Mouse (Mus musculus): Measurements from ENCODE around the gene 9430015G10Rik.
A peak's percentile ranks its signal among the peaks of the same experiment; 100 is the strongest.

9430015G10Rik gene

DNA sequence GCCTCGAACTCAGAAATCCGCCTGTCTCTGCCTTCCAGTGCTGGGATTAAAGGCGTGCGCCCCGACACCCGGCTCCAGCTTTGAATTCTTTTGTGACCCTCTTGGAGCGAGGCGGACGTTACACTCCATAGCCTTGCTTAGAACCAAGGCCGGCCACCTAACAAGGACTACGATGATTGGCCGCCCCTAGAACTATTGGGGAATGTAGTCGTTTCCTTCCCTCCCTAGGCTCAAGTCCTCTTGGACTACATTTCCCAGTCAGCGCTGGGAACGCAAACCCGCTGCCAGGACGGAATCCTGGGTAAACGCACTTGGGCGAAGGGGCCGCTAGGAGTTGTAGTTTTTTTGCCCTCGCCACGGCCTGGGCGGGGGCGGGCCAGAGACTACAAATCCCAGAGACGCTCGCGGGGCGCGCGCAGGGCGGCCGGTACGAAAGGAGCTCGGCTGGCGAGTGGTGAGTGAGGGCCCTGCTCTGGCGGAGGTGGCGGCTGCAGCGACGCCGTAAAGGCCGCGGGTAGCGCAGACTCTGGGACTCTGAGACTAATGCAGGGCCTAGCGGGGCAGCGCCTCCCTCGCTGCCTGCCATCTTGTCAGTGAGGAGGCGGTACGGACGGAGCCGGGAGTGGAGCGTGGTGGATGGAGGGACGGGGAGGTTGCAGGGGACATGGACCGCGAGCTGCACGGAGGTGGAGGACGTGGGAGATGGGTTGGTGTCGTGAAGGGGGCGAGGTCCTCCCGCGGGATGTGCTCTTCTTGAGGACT, at the start of gene 9430015G10Rik:
Gene 9430015G10Rik, plus strand, starts transcription at position 413 of the 762 bp plus-strand sequence.
- peak; percentile 96 to 97 for DNase-seq

DNA sequence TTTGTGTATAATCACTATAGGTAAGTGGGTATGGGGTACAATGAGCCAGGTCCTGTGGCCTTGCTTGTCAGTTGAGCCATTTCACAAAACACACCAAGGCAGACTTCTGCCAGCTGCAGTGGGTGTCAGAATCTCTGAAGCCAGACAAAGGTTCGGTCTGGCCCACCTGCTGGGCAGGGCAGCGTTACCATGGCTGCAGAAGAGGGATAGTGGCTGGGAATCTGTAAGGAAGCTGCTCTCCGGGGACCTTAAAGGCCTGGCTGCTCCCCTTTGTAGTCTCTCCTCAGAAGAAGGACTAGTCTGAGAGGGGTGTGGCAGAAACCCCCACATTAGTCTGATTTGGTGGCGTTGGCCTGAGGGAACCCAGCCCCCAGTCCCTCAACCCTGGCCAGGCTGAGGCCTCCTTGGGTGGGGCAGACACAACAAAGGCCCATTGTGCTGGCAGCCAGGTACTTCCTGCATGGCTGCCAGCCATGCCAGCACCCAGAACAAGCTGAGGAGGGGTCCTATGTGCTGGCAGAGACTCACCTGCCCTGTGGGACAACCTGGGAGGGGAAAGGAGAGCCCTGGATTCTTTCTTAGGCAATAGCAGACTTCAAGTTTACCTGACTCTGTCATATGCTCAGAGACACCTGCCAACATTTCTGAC, 45.8 kb upstream of the 9430015G10Rik start:
- DNase-seq = no peak

DNA sequence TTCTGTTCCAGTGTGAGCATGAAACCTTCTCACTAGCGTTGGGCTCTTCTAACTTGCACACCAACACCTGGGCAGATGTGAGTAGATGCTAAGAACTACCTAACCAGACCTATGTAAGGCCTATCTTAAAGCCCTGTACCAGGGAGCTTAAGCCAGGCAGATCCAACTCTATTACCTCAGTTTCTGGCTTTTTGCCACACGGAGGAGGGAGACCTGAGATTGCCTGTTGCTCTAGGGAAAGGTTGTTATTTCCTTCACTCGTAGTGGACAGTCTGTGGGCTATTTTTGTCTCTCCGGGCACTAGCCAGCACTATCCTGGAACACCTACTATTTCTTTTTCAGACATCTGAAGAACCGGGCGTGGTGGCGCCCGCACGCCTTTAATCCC, 45.3 kb upstream of the 9430015G10Rik start:
- DNase-seq = no peak

DNA sequence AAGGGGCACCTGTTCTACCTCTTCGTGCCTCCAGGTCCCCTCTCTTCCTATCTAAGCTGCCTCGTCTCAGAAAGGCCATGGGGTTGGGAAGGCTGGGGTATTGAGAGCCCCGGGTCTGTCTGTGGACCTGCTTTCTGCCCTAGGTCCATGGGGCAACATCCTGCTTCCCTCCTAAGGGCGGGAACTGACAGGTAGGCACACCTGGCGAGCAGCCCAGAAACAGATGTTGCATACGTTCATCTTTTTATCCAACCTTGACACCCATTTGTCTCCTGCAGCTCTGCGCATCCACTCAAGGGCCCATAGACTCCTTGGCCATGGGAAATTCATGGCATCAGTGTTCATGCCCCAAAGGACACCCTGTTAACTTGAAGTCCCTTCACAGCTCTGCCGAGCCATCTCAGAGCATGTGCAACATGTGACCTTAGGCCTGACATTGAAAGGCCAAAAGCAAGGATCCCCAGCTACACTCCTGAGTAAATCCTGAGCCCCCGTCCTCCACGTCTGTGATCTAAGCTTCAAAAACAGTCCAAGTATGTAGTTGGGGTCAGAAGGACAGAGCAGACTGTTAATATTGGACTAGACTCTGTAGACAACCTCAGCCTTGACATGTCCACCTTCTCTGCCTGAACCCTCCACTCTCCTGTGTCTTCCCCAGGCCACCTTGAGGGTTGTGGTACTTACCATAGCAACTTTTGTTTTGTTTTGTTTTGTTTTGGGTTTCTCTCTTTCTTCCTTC, 44.5 kb upstream of the 9430015G10Rik start:
- DNase-seq = no peak

DNA sequence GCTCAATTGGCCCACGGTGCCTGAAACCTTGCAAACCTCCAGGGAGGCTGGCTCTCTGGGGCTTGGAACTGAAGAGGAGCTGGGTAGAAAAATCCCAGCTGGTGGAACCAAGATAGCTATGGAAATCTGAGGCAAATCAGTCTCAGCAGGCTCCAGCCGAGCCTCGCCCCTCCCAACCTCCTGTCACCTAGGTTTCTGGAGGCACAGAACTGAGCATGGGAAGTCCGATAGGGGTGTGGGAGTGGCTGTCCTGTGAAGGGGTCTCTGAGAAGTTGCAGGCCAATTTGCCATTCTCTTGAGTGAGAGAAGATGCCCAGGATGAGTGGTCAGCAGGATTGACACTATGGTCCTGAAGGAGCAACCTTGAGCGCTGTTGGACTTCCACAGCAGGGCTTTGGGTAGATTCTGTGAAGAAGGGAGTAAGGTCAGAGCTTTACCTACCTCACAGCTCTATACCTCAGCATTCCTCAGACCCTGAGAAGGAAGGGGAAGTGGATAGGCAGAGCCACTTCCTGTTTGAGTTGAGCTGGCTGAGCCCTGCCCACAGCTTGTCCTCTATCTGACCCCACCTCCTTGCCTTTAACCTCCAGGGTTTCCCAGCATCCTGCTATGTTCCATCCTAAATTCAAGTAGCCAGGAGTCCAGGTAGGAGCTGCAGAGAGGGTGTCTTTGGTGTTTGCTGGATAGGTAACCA, 42.4 kb upstream of the 9430015G10Rik start:
- DNase-seq = no peak

DNA sequence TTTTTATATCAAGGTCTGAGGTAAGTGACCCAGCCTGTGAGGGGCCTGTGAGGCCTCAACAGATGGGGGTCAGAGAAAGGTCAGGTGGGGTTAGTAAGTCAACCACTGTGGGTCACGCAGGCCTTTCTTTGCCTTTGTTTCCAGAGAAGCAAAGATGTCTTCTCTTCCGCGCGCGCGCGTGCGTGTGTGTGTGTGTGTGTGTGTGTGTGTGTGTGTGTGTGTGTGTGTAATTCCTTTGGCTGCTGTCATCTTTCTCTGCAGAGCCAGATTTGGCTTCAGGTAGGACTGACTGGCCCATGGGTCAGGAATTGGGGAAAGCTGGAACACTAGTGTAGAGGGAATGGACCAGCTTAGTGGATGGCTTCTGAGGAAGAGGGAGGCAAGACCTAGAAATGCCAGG, 40.1 kb upstream of the 9430015G10Rik start:
- no peak for DNase-seq

DNA sequence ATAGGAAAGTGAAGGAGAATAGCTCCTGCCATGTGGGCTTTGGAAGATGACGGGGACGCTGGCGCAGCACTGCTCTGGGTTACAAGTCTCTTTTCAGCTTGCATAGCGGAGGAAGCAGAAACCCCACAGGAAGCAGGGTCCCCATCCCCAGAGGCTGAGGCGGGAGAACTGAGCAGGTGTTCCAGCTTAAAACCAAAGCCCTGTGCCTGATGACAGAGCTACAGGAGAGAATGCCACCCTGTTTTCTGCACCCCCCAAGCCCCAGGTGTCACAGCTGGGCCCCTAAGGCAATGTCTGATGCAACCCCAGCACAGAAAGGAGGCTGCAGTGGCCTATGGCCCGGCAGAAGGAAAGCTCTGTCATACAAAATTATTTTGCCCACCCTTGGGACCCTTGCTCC, 39.5 kb upstream of the 9430015G10Rik start:
- DNase-seq = peak; percentile 73 to 85

DNA sequence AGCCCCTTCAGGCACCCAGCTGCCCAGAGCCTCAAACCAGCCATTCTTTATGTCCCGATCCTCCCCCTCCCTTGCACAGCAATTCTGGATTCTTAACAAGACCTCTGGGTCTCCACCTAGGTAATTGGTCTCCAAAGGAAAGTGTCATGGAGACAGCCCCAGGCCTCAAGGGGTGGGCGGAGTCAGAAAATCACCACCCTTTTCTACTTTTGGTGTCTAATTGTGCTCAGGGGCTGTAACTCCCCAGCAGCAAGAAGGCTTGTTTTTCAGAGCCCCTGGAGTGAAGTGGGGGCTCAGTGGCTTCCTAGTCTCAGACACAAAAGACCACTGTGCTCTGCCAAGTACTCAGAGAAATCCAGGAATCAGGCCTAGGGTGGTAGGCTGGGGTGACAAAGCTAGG, 39.1 kb upstream of the 9430015G10Rik start:
- no peak for DNase-seq

DNA sequence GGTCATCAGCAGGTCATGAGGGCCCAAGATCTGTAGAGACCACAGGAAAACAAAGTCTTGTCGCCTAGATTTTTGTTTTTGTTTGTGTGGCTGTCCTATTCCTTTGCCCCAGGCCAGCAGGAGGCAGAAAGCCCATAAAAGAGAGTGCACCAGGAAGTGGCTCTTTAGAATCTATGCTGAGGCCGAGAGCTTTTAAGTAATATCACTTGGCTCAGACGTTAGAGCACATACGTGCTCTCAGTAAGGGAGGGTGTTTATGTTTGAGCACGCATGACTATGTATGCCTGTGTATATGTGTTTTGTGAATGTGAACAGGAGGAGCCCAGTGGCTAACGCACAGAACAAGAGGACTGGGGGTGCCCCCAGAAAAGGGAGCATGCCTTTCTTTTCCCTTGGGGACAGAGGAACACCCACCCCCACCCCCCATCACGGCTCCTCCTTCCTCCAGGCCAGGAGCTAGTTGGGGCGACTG, 32.8 kb upstream of the 9430015G10Rik start:
- peak in 1 of 2 experiments; percentile 29 for DNase-seq

DNA sequence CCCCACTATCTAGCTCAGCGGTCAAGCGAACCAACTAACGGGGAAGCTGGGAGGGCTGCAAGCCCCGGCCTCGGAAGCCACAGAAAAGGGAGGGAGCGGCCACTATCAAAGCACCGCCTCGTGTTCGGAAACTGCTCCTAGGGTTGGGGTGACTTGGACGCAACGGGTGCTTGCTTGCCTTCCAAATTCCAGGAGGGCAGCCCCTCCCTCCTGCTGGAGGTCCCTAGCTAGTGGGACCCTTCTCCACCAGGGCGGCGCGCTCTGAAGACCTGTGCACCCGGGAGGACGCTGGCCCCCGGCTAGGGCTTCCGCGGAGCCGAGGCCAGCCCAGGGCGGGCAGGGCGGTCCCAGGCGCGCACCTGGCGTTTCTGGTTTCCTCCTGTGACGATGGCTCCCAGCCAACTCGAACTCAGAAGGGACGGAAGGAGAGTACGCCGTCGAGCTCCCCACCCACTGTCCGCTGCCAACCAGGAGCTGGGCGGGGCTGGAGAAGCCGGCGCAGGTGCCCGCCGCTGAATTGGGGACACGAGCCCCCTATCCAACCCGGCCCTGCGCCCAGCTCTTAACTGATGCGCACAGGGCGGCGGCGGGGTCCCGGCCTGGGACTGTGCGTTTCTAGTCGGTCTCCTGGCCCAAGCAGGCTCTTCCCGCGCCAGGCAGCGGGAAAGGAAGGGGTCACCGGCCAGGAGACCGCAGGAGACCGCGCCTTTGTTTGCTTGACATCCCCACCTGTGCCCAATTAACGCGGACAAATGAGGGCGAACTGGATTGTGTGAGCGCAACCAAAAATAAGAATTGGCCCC, 32.1 kb upstream of the 9430015G10Rik start:
- peak; percentile 77 to 82 for DNase-seq

DNA sequence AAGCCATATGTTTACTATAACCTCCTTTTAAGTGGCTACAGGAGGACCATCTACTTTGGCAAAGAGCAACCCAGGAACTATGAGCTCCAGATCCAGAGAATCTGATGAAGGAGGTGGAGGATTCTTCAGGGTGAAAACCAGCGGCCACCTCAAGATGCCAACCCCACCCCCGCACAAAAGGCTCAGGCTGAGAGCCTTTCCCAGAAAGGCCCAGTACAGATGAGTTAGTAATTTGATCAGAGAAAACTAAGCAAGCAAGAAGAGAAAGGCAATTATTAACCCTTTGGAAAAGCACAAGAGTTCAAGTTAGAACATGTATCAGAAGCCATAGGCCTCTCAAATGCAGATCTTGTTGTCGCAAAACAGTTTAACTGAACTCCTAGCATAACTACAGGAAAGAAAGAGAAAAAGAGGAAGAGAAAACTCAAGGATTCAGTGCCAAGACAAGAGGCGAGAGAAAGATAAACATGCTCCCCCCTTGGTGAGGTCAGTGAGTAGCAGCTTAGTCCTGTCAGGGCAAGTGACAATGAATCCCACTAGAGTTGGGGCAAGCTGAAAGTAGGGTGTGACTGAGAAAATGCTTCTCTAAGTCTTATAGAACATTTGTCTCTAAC, 27.1 kb upstream of the 9430015G10Rik start:
- no peak for DNase-seq

DNA sequence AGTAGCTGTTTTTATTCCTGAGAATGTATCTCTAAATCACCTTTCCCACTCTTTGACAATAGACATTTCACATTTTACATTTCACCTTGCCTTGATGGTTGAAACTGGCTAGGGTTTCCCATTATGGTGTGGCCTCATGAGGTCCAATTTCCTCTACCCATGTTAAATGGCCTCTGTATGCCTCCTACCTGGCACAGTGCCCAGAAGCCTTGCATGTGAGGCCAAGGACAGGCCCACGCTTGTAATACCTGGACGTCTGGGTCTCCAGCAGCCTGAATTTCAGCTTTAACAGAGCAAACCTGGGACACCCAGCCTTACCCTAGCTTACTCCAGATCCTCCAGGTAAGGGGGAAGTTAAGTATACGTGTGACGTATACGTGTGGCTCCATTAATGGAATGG, 26.4 kb upstream of the 9430015G10Rik start:
- DNase-seq = no peak

DNA sequence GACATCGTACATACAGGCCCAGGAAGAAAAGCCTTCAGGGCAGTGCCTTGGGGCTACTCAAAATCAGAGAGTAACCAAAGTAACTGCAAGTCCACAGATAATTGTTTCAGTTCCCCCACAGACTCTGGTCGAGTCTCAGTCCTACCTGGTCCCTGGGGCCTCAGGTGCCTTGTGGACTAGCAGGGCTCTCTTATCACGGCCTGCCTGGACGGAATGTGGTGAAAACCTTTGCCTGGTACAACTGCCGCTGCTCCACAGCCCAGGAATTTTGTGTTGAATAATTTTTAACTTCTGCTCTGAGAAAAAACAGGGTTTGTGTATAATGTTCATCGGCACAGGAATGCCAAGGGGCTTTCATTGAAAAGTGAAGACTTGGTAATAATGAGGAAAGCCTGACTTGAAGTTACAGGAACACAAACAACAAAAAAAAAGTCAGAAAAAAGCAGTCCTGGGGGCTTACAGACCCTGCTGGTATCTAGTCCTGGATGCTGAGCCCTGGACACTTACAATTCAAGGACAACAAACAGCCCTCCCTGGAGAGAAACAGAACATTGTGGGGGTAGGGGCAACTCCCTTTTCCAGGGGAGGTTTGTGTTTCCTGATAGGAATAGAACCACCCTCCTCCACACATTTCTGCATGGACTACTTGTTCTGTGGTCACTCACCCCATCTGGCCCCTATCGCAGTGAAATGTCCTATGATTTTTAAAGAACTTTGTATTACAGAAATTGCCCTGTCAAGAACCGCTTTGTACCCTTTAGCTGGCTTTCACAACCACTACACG, 25.5 kb upstream of the 9430015G10Rik start:
- no peak for DNase-seq

DNA sequence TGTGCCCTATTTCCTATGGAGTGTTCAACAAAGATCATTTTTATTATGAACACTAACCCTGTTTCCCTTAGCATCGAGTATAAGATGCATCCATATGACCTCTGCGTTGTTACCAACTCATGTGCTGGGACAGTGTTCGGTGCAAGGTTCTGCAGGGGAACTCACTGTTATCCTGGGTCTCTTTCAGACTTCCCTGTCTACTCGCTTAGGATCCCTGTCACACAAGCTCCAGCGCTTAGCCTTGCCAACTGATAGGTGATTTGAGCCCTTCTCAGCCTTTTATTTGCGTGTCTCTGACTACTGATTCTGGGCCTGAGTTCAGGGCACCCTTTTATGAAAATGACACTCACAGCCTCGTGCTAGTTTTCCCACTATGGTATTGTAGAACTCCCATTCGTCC, 24.5 kb upstream of the 9430015G10Rik start:
- DNase-seq = no peak

DNA sequence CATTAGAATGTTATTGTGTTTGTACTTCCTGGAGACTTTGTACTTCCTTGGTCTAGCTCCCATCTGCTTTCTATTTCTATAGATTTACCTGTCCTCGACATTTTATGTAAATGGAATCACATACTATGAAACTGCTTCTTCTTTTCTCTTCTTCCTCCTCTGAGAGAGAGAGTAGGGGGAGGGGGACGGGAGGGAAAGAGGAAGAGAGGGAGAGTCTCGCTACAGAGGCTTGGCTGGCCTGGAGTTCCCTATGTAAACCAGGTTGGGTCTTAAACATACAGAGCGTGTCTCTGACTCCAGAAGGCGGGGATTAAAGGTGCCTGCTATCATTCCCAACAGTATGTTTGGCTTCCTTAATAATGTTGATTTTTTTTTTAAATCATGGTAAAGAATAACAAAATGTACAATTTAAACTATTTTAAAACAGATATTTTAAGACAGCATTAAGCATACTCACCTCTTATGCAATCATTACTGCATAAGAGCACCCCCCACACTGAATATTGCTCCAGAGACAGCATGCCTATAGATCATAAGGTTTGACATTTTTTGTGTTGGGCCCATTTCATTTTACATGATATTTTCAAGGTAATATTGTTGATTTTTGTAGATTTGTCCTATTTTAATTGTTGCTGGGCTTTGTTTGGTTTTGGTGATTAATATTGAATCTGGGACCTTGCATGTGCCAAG, 22.2 kb upstream of the 9430015G10Rik start:
- no peak for DNase-seq

DNA sequence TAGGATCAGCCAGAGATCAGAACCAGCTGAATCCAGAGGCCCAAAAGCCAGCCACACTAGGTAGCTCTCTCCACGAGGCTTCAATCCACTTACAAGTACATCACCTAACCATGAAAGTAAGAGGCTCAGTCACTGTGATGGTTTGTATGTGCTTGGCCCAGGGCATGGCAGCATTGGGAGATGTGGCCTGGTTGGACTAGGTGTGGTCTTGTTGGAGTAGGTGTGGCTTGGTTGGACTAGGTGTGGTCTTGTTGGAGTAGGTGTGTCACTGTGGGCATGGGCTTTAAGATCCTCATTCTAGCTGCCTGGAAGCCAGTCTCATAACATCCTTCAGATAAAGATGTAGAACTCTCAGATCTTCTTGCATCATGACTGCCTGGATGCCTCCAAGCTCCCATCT, 18.5 kb upstream of the 9430015G10Rik start:
- no peak for DNase-seq

DNA sequence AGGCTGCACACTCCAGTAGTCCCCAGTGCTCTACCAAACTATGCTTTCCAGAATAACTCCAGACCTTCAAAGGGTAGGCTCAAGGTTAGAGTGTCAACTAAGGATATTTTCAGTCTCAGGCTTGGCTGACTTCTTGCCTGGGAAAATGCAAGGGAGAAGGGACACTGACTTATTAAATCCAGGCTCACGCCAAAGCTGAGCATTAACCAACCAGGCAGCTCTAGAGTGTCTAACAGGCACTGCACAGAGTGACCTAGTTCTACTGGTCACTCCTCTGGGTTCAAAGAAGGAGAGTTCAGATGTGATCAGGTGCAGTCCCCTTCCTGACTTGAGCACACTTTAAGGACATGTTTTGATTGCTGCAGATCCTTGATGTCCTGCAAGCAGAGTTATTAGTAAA, 17.0 kb upstream of the 9430015G10Rik start:
- DNase-seq = no peak

DNA sequence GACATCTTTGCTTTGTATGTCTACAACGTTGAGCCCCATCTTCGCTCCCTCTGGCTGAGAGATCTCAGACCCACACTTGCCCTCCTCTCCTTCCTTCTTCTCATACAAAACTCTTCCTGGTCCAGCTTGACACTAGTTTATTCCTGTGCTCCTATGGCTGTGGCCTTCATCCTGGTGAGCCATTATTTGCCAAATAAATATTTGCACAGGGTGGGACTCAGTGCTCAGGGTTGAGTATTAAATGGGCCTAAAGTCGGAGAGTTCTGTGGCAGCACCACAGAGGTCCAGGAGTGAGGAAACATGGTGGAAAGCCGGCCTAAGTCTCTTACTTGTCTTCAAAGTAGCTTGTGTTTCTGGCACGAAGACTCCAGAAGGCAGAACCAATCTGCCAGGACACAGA, 16.0 kb upstream of the 9430015G10Rik start:
- no peak for DNase-seq

DNA sequence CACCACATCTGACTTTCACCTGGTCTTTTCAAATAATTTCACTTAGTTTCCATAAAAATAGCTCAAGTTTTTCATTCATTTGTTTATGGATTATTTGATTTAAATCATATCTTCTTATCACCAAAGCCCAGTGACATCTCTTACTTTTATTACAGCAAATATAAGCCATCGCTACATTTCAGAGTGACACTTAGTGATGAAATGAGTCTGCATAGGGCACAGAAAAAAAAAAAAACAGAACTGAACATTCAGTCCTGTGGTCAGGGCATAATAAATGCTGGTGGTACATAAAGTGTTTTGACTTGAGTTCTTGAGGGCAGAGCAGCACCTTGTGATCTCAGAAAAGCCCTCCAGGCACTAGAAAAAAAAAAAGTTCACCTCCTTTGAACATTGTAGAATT, 13.6 kb upstream of the 9430015G10Rik start:
- no peak for DNase-seq

DNA sequence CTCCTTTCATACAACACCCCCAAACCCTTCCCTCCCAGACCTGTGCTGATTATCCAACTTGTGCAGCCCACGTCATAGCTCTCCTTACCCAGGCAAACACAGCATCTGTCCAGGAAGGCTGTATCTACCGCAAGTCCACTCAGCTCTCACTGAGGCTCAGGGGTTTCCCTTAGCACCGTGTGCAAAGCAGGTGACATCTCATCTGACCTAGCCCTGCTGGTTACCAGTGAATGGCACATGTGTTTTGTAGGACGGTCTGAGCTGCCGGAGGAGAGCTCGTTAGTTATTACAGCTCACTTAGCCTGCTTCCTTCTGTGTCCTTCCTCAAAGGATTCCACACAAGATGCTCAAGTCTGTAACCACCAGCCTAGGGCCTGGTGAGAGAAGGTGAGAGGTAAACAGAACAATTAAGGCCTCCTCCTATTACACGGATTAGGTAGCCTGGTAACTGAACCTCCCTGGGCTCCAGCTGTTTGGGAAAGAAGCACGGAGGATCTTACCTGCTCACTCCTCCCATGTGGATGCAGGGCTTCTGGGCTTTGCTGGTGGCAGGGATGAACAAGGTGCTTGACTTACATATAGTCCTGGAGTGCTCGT, 11.9 kb upstream of the 9430015G10Rik start:
- DNase-seq = no peak
